Mouse (Mus musculus) ES-Bruce4 (cell line): ENCODE results near the gene Elavl1.

Source experiments
- CTCF ChIP-seq: IDR thresholded peaks from one replicate; pipeline ENCODE4 v1.8.1; 2011; ENCODE audit warnings: low read depth, low read length
- EP300 ChIP-seq: IDR thresholded peaks from 2 replicates; pipeline ENCODE4 v1.6.1; 2011; ENCODE audit warnings: low read depth, low read length; ENCODE audit not compliant: insufficient read depth
- POLR2A ChIP-seq: IDR thresholded peaks from one replicate; pipeline ENCODE4 v1.8.1; 2011; ENCODE audit warnings: low read length; ENCODE audit not compliant: insufficient read depth

- no peak for TF ChIP-seq CTCF
- TF ChIP-seq POLR2A = no peak
- TF ChIP-seq EP300 = no peak
These were observed 6.2 kb downstream of the Elavl1 start for GRCm38 (mm10) chr8:4318796-4319572.
